Mouse (Mus musculus): Measurements from ENCODE around the gene Tprg. TPM values are rescaled to one million over a fixed set of nuclear protein-coding genes. Genes with fewer than 3 reads are reported as not detected.
A peak's percentile ranks its signal among the peaks of the same experiment; 100 is the strongest.

The Tprg gene
- not detected for total RNA-seq (2021)

GRCm38 (mm10) chr16:25286517-25286916 is at the start of gene Tprg:
Gene Tprg, plus strand, starts transcription at chr16:25286817.
- intact Hi-C loops (cut with DNase I): no loop called here

DNA sequence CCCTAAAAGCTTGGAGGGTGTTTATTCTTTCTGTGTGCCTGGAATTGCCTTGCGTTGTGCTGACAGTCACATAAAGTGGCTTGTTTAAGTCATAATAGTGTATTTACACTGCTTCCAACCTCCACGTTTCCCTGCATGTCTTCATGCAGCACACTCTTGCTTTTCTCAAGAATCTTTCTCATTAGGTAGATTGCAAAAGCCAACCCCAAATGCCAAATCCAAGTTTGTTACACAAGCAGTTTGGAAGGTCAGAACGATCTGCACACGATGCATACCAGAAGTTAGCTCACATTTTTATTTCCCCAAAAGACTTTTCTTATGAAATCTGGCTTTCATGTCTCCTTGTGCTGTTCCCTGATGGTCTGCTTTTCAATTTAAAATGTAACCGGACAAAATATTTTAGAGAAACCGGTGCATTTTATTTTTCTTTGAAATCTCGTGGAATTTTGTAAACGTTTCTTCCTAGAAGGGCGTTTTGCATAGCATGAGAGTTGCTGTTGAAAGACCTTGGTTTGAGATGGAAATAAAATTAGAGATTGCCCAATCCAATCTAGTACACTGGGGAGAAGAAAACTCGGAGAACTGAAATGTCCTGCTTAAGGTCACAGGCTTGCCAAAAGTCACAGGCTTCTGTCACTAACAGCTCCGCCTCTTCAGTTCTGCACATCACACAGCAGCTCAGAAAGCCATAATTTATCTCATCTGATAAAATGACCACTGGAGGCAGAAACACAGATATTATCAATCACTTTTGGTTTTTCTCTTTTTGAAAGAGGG is 48.2 kb upstream of the Tprg start:
- DNase-seq: no peak
- intact Hi-C loops (cut with DNase I): no loop called here

More at GRCm38 (mm10) chr16:25286517-25286916, at the start of gene Tprg:
- DNase-seq: no peak

DNA sequence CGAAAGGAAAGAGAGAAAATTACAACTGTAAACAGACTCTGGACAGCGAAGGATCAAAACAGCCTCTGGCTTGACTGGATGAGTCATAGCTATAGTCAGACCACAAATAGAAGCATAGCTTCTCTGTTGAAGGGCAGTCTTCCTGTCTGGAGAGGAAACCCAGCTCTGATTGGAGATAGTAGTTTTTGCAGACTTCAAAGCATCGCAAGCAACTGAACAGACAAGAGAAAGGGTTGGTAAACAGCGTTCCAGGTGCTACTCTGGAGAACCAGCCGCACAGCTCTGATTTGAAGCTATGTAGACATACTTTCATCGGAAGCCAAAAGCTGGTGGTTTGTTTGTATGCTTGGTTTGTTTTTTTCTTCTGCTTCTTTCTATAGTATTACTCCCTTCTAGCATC is 37.7 kb upstream of the Tprg start:
- intact Hi-C loops (cut with DNase I): no loop called here
- DNase-seq: no peak

GRCm38 (mm10) chr16:25250129-25250749 is 36.4 kb upstream of the Tprg start:
- DNase-seq: no peak
- intact Hi-C loops (cut with DNase I): loop anchor here (10.0 kb wide), 2 partner anchors 265 to 435 kb away; no protein-coding TSS in a partner anchor

- intact Hi-C loops (cut with DNase I): loop anchor here (10.0 kb wide), 2 partner anchors 266 to 436 kb away; no protein-coding TSS in a partner anchor
Observed at GRCm38 (mm10) chr16:25251080-25251479, 35.5 kb upstream of the Tprg start.

GRCm38 (mm10) chr16:25254646-25255045 is 32.0 kb upstream of the Tprg start:
- intact Hi-C loops (cut with DNase I): loop anchor here (10.0 kb wide), 2 partner anchors 270 to 440 kb away; no protein-coding TSS in a partner anchor
- DNase-seq: peak; percentile 12

More at GRCm38 (mm10) chr16:25251080-25251479, 35.5 kb upstream of the Tprg start:
- no peak for DNase-seq

DNA sequence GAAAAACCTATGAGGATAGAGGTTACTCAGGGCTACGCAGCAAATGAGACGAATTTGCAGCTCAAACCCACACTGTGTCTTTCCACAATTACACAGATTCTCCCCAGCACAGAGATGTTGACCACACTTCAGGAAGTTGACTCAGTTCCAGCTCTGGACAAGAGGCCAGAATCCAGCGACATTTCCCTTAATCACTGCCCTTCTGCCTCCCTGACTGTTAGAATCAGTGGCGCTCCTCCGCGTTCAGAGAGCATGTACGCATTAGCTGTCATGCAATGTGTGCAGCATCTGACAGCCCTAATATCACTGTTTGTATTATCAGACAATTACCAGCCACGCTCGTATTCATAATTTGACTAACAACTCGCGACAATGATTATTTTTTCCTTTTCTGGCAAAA is 31.4 kb upstream of the Tprg start:
- DNase-seq: peak; percentile 31
- intact Hi-C loops (cut with DNase I): loop anchor here (10.0 kb wide), 2 partner anchors 270 to 440 kb away; no protein-coding TSS in a partner anchor

- DNase-seq: no peak
- intact Hi-C loops (cut with DNase I): loop anchor here (10.0 kb wide), 2 partner anchors 271 to 441 kb away; no protein-coding TSS in a partner anchor
Observed at GRCm38 (mm10) chr16:25255603-25256260, 30.9 kb upstream of the Tprg start.

- intact Hi-C loops (cut with DNase I): loop anchor here (5.0 to 10.0 kb wide), 2 partner anchors 198 to 1275 kb away; partner anchors contain the start of genes Bcl6 and Gm37419
- no peak for DNase-seq
Observed at GRCm38 (mm10) chr16:25262306-25262705, 24.3 kb upstream of the Tprg start.

GRCm38 (mm10) chr16:25262965-25263364 is 23.7 kb upstream of the Tprg start:
- no peak for DNase-seq
- intact Hi-C loops (cut with DNase I): loop anchor here (5.0 to 10.0 kb wide), 2 partner anchors 198 to 1276 kb away; partner anchors contain the start of genes Bcl6 and Gm37419

- intact Hi-C loops (cut with DNase I): loop anchor here (5.0 to 10.0 kb wide), 2 partner anchors 199 to 1276 kb away; partner anchors contain the start of genes Bcl6 and Gm37419
- peak; percentile 79 for DNase-seq
Observed at GRCm38 (mm10) chr16:25263520-25264149, 23.0 kb upstream of the Tprg start.

DNA sequence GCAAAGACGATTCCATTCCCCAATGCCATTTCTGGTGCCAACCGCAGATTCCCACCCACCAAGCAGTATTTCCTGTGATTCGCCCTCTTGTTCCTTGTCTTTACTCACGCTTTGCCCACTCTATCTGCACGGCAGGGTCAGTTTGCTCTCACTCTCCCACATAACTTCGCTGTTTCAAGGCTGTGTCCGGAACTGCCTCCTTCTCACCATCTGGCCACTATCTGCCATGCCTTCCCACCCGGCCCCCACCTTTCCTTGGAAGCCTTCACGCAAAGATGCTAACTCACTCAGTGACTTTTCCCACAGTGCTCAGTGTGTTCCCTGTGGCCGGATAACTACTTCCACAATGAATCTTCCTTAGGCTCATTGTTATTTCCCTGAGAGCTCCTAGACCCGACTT is 21.4 kb upstream of the Tprg start:
- intact Hi-C loops (cut with DNase I): loop anchor here (10.0 kb wide), 1 partner anchor 200 kb away; no protein-coding TSS in a partner anchor

DNA sequence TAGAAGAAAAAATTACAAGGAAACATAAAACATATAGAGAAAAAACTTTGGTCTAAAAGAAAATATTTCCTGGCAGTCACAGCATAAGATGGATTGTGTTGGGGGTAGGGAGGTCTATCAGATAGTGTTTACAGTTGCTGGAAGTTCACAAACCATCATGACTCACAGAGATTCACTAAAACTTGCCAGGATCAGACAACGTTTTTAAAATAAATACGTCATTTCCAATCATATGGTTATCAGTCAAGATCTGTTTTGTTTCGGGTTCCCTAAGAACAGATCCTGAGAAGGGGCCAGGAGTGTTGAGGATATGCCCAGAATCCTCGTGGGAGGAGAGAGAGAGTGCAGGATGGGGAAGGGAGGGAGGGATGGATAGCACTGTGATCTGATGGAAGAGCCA is 18.3 kb upstream of the Tprg start:
- DNase-seq: no peak
- intact Hi-C loops (cut with DNase I): loop anchor here (10.0 kb wide), 1 partner anchor 203 kb away; no protein-coding TSS in a partner anchor

More for the DNA sequence above, 21.4 kb upstream of the Tprg start:
- DNase-seq: no peak

DNA sequence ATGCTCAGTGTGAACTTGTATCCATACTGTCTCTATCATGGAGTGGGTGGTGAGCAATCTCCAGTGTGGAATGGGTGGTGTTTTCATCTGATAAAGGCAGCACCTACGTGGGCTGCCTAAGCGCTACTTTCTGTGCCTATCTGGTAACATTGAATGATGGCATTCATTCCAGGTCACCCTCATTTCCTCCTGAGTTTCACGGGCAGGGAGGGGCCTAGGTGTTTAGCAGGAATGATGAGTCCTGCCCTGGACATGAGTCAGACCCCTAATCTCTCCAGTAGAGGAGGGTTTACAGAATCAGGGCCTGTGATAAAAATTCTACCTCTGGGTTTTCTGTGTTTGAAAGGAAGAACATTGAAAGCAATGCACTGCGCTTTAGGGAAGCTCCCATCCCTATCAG is 4.1 kb upstream of the Tprg start:
- DNase-seq: no peak
- intact Hi-C loops (cut with DNase I): no loop called here

DNA sequence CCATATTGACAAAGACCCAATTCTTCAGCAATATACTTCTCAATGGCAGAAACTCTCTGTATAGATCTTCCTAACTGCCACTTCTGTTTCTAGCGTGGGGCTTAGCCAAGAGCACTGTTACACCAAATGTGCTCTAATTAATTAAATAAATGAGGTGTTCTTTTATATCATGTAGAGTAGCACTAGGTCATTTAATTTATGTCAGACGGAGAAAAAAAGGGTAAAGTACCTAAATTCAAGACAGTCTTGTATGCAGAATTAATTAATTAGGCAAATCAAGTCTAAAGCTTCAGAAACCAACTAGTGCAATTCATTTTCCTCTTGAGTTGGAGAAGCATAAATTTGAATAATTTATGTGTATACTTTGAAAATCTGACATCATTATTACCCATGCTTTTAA is 7.1 kb downstream of the Tprg start:
- intact Hi-C loops (cut with DNase I): no loop called here
- DNase-seq: no peak

DNA sequence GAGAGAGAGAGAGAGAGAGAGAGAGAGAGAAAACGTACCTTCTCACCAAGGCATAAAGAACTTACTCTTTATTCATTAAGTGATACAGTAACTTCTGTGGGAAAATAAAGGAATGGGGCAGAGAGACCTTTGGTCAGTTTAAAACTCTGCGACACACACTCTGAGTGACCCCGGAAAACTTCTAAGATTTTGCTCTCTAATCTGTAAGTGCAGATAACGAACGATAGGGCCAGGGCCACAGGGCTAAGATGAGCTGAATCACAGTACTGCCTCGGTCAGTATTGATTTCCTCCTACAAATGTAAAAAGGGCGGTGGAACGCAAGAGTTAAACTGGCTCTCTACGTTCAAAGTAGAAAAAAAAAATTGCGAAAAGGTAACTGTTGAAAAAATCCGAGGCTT is 8.9 kb downstream of the Tprg start:
- intact Hi-C loops (cut with DNase I): no loop called here
- DNase-seq: no peak

DNA sequence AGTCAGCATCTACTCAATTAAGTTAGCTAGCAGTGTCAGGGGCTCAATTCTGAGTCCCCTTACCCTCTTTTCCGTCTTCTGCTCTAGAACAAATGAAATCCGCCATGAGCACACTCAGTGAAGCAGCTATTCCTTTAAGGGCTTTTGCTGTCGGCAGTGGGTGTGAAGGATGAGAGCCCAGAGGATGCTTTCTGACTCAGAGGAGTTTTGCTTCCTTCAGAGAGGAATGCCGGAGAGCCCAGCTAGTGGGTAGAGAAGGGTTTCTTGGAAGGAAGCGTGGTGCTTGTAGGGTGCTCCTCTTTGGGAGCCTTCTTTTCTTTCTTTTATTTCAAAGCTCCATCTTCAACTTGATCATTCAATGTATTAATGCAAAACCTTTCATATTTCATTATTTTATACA is 10.1 kb downstream of the Tprg start:
- intact Hi-C loops (cut with DNase I): no loop called here
- no peak for DNase-seq

GRCm38 (mm10) chr16:25298204-25298603 is 11.6 kb downstream of the Tprg start:
- DNase-seq: no peak
- intact Hi-C loops (cut with DNase I): no loop called here

GRCm38 (mm10) chr16:25302616-25303015 is 16.0 kb downstream of the Tprg start:
- no peak for DNase-seq
- intact Hi-C loops (cut with DNase I): no loop called here

- no peak for DNase-seq
- intact Hi-C loops (cut with DNase I): no loop called here
Observed at GRCm38 (mm10) chr16:25314006-25314405, 27.4 kb downstream of the Tprg start.

Data from left cerebral cortex, postnatal 4 days (tissue).